Mouse (Mus musculus) embryonic facial prominence, embryonic 12.5 days (tissue): Measurements from ENCODE around the gene Rpl19. TPM values are rescaled to one million over a fixed set of nuclear protein-coding genes. Genes with fewer than 3 reads are reported as not detected.

Experiments
- ATAC-seq: fragments of 200-750 bp; cut with Nextera tagmentation; 2 replicates; pipeline ENCODE4 v1.8.0; 2017; ENCODE audit not compliant: insufficient number of reproducible peaks, insufficient read depth, low FRiP score, low TSS enrichment
- H3K27ac ChIP-seq: fragments of 300-500 bp; sonication (generic); 2 replicates; pipeline ENCODE4 v1.5.1; 2016; ENCODE audit warnings: mild to moderate bottlenecking
- H3K27me3 ChIP-seq: fragments of 300-500 bp; sonication (generic); 2 replicates; pipeline ENCODE4 v1.6.1; 2016; ENCODE audit warnings: mild to moderate bottlenecking, moderate library complexity
- H3K36me3 ChIP-seq: fragments of 300-500 bp; sonication (generic); 2 replicates; pipeline ENCODE4 v1.6.1; 2016; ENCODE audit warnings: mild to moderate bottlenecking
- H3K4me1 ChIP-seq: fragments of 300-500 bp; sonication (generic); 2 replicates; pipeline ENCODE4 v1.6.1; 2016
- H3K4me2 ChIP-seq: fragments of 300-500 bp; sonication (generic); replicated peaks from 2 replicates; pipeline ENCODE4 v1.6.1; 2016; ENCODE audit warnings: mild to moderate bottlenecking, moderate library complexity
- H3K4me3 ChIP-seq: fragments of 300-500 bp; sonication (generic); 2 replicates; pipeline ENCODE4 v1.5.1; 2016; ENCODE audit warnings: mild to moderate bottlenecking
- H3K9ac ChIP-seq: fragments of 300-500 bp; sonication (generic); 2 replicates; pipeline ENCODE4 v1.6.1; 2016; ENCODE audit warnings: mild to moderate bottlenecking, moderate library complexity
- H3K9me3 ChIP-seq: fragments of 300-500 bp; sonication (generic); 2 replicates; pipeline ENCODE4 v1.6.1; 2016; ENCODE audit warnings: mild to moderate bottlenecking, moderate library complexity
- WGBS: fragments of 180-500 bp; shearing (Covaris S2); methylation state at CpG from one replicate; pipeline ENCODE4 v1.1.7; 2016; 5-methylcytosine and 5-hydroxymethylcytosine counted together
- polyA plus RNA-seq: library from polyadenylated mRNA; unstranded; fragments of >200 nt; fragmentation: Nextera tagmentation; extraction: Ambion mirVana; gene quantifications from 2 replicates; pipeline ENCODE4 v1.2.1, GENCODE M21; 2016

Gene Rpl19
- polyA plus RNA-seq, 1 experiment from 2014 or later = 942 TPM

- Histone ChIP-seq H3K27ac (no peak overlapping the region), H3K9me3 (no peaks in the 10 kb centered on the region), H3K4me3 (no peak overlapping the region), H3K27me3 (no peaks in the 10 kb centered on the region), H3K9ac (peak overlapping the region; percentile 15; the same call in 1 of the 2 replicates), H3K36me3 (peaks cover 47% of the 10 kb centered on the region), H3K4me1 (peaks cover 37% of the 10 kb centered on the region), H3K4me2 (no peak overlapping the region)
- ATAC-seq = no peak
- WGBS = 61% methylated on average over 4 of the region's 4 CpGs
Observed at GRCm38 (mm10) chr11:98016824-98017223, 9.7 kb upstream of the Rpl19 start.

DNA sequence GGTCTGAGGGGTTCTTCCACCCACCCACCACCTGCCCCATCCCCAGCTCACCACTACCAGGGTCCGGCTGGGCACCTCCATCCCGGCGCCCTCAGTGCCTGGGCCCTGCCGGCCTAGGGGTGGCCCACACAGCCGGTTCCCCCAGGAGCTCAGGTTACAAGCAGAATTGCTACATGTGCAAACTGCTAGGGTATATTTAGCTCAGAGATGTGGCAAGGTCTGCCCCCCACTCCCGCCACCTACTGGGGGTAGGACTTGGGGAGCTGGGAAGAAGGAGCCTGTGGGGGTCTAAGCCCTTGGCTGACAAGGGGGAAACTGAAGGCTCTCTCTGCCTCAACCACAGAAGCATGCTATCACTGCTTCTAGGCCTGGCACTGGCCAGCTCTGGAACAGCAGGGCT is 8.3 kb upstream of the Rpl19 start:
- Histone ChIP-seq H3K36me3 (peaks cover 41% of the 10 kb centered on the region), H3K9me3 (no peaks in the 10 kb centered on the region), H3K4me1 (peaks cover 41% of the 10 kb centered on the region), H3K27ac (no peak overlapping the region), H3K4me3 (no peak overlapping the region), H3K4me2 (no peak overlapping the region), H3K9ac (no peak overlapping the region), H3K27me3 (no peaks in the 10 kb centered on the region)
- 50% methylated on average over 6 of the region's 6 CpGs for WGBS
- ATAC-seq = no peak

DNA sequence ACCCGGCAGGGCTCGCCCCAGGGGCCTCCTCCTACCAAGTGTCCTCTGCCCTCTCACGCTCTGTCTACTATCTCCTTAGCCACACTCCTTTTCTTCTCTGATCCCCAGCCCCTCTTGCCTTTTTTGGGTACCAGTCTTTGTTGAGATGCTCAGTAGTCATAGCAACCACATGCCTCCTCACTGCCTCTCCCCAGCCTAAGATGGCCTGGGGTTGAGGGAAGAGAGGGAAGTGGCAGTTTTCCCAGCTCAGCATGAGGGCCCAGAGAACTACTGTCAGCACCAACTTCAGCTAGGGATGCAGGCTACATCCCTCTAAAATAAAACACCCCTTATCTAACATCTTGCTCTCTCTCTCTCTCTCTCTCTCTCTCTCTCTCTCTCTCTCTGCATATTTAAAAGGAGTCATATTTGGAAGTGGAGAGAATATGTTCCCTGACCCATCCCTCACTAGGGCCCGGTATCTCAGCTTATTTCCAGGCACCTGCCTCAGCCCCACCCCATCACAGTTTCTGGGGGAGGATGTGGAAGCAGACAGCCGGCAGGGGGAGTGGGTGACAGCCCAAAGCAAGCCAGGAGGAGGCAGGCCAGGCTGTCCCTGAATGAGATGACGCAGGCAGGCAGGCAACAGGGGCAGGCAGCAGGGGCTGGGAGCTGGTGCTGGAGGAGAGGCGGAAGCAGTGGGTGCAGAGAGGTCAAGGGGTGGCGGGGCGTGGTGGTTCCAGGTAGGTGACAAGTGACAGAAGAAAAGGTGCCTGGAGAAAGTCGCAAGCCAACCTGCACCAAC is 7.5 kb upstream of the Rpl19 start:
- Histone ChIP-seq H3K27ac (peak overlapping the region; percentile 24; the same call in 1 of the 2 replicates), H3K4me1 (peaks cover 43% of the 10 kb centered on the region), H3K27me3 (no peaks in the 10 kb centered on the region), H3K9me3 (no peaks in the 10 kb centered on the region), H3K9ac (peak overlapping the region; percentile 39; the same call in 1 of the 2 replicates), H3K36me3 (peaks cover 37% of the 10 kb centered on the region), H3K4me3 (0 out of 2 replicates have a peak overlapping the region, but pooled peaks have one; percentile 7), H3K4me2 (peak overlapping the region; percentile 85; the same call in 1 of the 2 replicates)
- 32% methylated on average over 10 of the region's 10 CpGs for WGBS
- ATAC-seq = no peak

DNA sequence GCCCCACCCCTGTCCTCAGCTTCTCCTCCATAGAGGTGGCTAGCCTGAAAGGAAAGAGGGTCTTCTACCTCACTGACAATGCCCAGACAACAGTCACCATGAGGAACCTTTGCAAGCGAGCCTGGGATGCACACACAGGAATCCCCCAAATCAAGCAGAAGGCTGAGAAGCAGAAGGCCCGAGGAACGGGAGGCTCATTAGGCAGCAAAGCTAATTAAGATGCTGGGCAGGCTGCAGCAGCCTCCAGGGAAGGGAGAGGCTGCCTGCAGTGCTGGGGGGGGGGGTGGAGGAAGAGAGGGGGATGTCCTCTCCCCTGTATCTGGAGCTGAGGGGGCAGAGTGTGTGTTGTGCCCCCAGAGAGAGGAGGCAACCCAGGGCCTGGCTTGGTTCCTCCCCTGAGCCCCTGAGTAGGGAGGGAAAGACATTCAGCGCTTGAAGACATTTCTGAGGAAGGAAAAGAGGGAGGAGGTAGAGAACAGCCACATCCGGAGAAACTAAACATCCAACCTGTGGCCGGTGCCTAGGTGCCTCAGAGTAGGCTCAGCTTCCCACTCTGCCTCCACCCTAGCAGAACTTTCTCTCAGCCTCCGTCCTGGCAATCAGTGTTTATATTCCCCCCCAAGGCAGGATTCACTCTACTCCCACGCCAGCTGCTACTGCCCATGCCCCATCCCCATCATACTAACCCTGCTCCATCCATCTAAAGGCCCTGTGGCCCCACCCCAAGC is 6.5 kb upstream of the Rpl19 start:
- WGBS = 33% methylated on average over 8 of the region's 8 CpGs
- Histone ChIP-seq H3K4me3 (0 out of 2 replicates have a peak overlapping the region, but pooled peaks have one; percentile 12), H3K4me2 (peak overlapping the region; percentile 85), H3K4me1 (peaks cover 43% of the 10 kb centered on the region), H3K9ac (peak overlapping the region; percentile 39), H3K36me3 (peaks cover 30% of the 10 kb centered on the region), H3K27me3 (no peaks in the 10 kb centered on the region), H3K27ac (0 out of 2 replicates have a peak overlapping the region, but pooled peaks have one; percentile 30), H3K9me3 (no peaks in the 10 kb centered on the region)
- ATAC-seq = no peak

DNA sequence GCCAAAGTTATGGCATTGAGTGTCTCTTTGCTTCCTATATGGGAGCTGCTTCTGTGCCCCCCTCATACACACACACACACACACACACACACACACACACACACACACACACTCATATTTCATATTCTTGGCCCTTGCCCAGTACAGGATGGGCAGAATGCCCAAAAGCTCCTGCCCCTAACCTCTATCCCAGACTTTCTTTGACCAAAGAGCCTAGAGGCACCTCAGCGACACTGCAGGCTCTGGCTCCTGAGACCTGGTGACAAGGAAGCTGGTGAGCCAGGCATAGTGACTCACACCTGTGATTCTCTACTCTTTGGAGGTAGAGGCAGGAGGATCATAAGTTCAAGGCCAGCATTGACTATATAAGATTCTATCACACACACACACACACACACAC is 5.8 kb upstream of the Rpl19 start:
- Histone ChIP-seq H3K9ac (peak overlapping the region; percentile 15; the same call in 1 of the 2 replicates), H3K4me1 (peaks cover 43% of the 10 kb centered on the region)

GRCm38 (mm10) chr11:98021118-98021517 is 5.4 kb upstream of the Rpl19 start:
- H3K4me2 ChIP-seq = peak overlapping the region; percentile 85
- ATAC-seq = no peak
- no peak overlapping the region for H3K27ac ChIP-seq
- peak overlapping the region; percentile 86 for H3K9ac ChIP-seq
- no peaks in the 10 kb centered on the region for H3K9me3 ChIP-seq
- 44% methylated on average over 2 of the region's 2 CpGs for WGBS
- no peaks in the 10 kb centered on the region for H3K27me3 ChIP-seq
- H3K36me3 ChIP-seq = peaks cover 19% of the 10 kb centered on the region
- peak overlapping the region; percentile 76 for H3K4me3 ChIP-seq
- peaks cover 47% of the 10 kb centered on the region for H3K4me1 ChIP-seq

More for the DNA sequence above, 5.8 kb upstream of the Rpl19 start:
- Histone ChIP-seq H3K4me2 (peak overlapping the region; percentile 85), H3K4me3 (peak overlapping the region; percentile 76; the same call in 1 of the 2 replicates), H3K36me3 (peaks cover 23% of the 10 kb centered on the region), H3K27ac (no peak overlapping the region), H3K27me3 (no peaks in the 10 kb centered on the region), H3K9me3 (no peaks in the 10 kb centered on the region)
- no peak for ATAC-seq
- 52% methylated on average over 1 of the region's 1 CpGs for WGBS

- Histone ChIP-seq H3K27ac (peak overlapping the region; percentile 84), H3K4me1 (peaks cover 48% of the 10 kb centered on the region), H3K9ac (peak overlapping the region; percentile 86), H3K4me3 (peak overlapping the region; percentile 76), H3K27me3 (no peaks in the 10 kb centered on the region), H3K9me3 (no peaks in the 10 kb centered on the region), H3K36me3 (peaks cover 13% of the 10 kb centered on the region), H3K4me2 (peak overlapping the region; percentile 85)
- peak; percentile 22; the same call in 1 of the 2 replicates for ATAC-seq
- 4% methylated on average over 34 of the region's 34 CpGs for WGBS
Observed at GRCm38 (mm10) chr11:98021565-98022252, 4.8 kb upstream of the Rpl19 start.

DNA sequence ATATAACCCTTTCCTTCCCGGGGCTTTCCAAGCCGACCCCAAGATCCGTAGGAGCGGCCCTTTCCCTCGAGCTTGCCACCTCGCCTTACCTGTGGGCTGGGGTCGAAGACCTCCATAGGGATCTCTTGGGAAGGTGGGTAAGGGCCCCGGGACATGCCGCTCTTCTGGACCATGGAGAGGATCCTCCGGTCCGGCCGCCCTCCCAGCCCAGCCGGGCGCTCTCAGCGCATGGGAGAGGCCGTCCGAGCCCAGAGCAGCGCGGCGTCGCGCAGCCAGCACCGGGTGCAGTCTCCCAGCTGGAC is 4.3 kb upstream of the Rpl19 start:
- Histone ChIP-seq H3K4me2 (peak overlapping the region; percentile 85), H3K36me3 (peaks cover 12% of the 10 kb centered on the region), H3K27me3 (no peaks in the 10 kb centered on the region), H3K9ac (peak overlapping the region; percentile 86), H3K4me3 (peak overlapping the region; percentile 76), H3K4me1 (peaks cover 48% of the 10 kb centered on the region), H3K9me3 (no peaks in the 10 kb centered on the region), H3K27ac (peak overlapping the region; percentile 84)
- 0% methylated on average over 23 of the region's 23 CpGs for WGBS
- ATAC-seq = peak; percentile 7; the same call in 1 of the 2 replicates

DNA sequence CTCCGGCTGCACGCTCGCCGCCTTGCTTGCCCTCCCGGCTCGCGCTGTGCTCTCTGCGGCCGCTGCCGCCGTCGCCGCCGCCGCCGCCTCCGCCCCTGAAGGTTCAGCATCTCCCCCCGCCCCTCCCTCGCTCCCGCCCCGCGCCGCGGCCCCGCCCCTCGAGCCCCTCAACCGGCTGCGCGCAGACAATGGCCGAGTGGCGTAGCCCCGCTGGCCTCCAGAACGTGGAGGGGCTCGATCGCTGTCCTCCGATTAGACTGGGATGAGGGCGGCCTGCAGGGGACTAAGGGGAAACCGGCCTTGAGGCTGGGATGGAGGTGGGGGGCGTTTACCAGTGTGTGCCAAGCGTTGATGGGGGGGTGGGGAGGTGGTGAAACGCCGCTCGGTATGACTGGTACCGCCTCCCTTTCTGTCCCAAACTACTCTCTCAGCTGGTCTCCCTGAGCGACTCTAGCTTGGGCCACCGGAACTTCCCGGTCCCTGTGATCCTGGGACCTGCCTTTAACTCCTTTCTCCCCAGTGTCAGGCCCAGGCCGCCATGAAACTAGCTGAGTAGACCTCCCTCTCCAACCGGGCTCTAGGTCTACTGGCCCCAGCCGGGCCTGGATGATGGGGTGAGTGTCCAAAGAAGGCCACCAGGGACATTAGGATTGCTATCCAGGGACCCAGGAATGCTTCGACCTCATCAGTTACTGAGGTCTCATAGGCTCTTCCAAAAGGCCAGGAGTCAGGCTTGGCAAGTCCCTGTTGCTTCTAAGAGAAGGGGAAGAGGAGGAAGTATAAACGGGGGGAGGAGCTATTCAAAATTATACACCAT is 3.7 kb upstream of the Rpl19 start, which contains the start of gene Cacnb1:
Gene Cacnb1, minus strand, starts transcription at position 480 of the 817 bp plus-strand sequence.
- no peaks in the 10 kb centered on the region for H3K27me3 ChIP-seq
- no peaks in the 10 kb centered on the region for H3K9me3 ChIP-seq
- 2% methylated on average over 48 of the region's 52 CpGs for WGBS
- peaks cover 51% of the 10 kb centered on the region for H3K4me1 ChIP-seq
- 0 out of 2 replicates have a peak, but pooled peaks have one; percentile 25 for ATAC-seq
- H3K4me2 ChIP-seq = peak within 1 kb of the TSS; percentile 85
- H3K27ac ChIP-seq = peak within 1 kb of the TSS; percentile 84
- H3K36me3 ChIP-seq = peaks cover 7% of the 10 kb centered on the region
- peak within 1 kb of the TSS; percentile 76 for H3K4me3 ChIP-seq
- H3K9ac ChIP-seq = peak within 1 kb of the TSS; percentile 86

- H3K36me3 ChIP-seq = peaks cover 16% of the 10 kb centered on the region
- no peak overlapping the region for H3K27ac ChIP-seq
- no peak overlapping the region for H3K4me3 ChIP-seq
- no peaks in the 10 kb centered on the region for H3K9me3 ChIP-seq
- ATAC-seq = no peak
- H3K27me3 ChIP-seq = no peaks in the 10 kb centered on the region
- H3K4me1 ChIP-seq = peaks cover 43% of the 10 kb centered on the region
- H3K9ac ChIP-seq = no peak overlapping the region
- WGBS = 91% methylated on average over 3 of the region's 3 CpGs
- H3K4me2 ChIP-seq = no peak overlapping the region
Observed at GRCm38 (mm10) chr11:98024516-98024915, 2.0 kb upstream of the Rpl19 start.

GRCm38 (mm10) chr11:98026248-98026569 is 301 bp upstream of the Rpl19 start:
- no peaks in the 10 kb centered on the region for H3K27me3 ChIP-seq
- peak overlapping the region; percentile 100 for H3K4me3 ChIP-seq
- H3K36me3 ChIP-seq = peaks cover 33% of the 10 kb centered on the region
- H3K9ac ChIP-seq = peak overlapping the region; percentile 100
- WGBS = 5% methylated on average over 15 of the region's 15 CpGs
- H3K9me3 ChIP-seq = no peaks in the 10 kb centered on the region
- H3K27ac ChIP-seq = peak overlapping the region; percentile 85
- peaks cover 27% of the 10 kb centered on the region for H3K4me1 ChIP-seq
- peak overlapping the region; percentile 88 for H3K4me2 ChIP-seq
- ATAC-seq = no peak
